Mouse (Mus musculus): ENCODE results near the gene Pla2g15. TPM values are rescaled to one million over a fixed set of nuclear protein-coding genes. Genes with fewer than 3 reads are reported as not detected.

Pla2g15 gene
- polyA plus RNA-seq, 1 experiment from 2014 or later, result 7.8 TPM

- Histone ChIP-seq H3K4me3 (replicated peaks) (no peak overlapping the region), H3K4me2 (peak overlapping the region; percentile 20; the same call in 1 of the 2 replicates), H3K9me3 (replicated peaks) (no peaks in the 10 kb centered on the region), H3K9ac (no peak overlapping the region), H3K27ac (replicated peaks) (peak overlapping the region; percentile 59; the same call in 1 of the 2 replicates), H3K27me3 (no peaks in the 10 kb centered on the region; the same call in 1 of the 2 replicates), H3K36me3 (replicated peaks) (no peaks in the 10 kb centered on the region), H3K4me1 (replicated peaks) (peaks cover 37% of the 10 kb centered on the region)
- no peak for ATAC-seq (ENCODE audit: insufficient read depth)
- 71% methylated on average over 6 of the region's 6 CpGs for WGBS (ENCODE audit: insufficient replicate concordance)
These were observed 1.2 kb upstream of the Pla2g15 start for GRCm38 (mm10) chr8:106149025-106149424.

GRCm38 (mm10) chr8:106150653-106151000, 428 bp downstream of the Pla2g15 start:
- no peaks in the 10 kb centered on the region for H3K27me3 ChIP-seq

GRCm38 (mm10) chr8:106151041-106151440, 842 bp downstream of the Pla2g15 start:
- H3K36me3 ChIP-seq (replicated peaks), result peaks cover 1% of the 10 kb centered on the region; the same call in 1 of the 2 replicates
- ATAC-seq (ENCODE audit: insufficient read depth), result no peak
- peak overlapping the region; percentile 70 for H3K4me3 ChIP-seq (replicated peaks)
- 0 out of 2 replicates have a peak overlapping the region, but pooled peaks have one; percentile 65 for H3K9ac ChIP-seq
- 64% methylated on average over 9 of the region's 9 CpGs for WGBS (ENCODE audit: insufficient replicate concordance)
- H3K27me3 ChIP-seq, result no peaks in the 10 kb centered on the region
- H3K4me2 ChIP-seq, result peak overlapping the region; percentile 91
- peaks cover 34% of the 10 kb centered on the region for H3K4me1 ChIP-seq (replicated peaks)
- no peaks in the 10 kb centered on the region for H3K9me3 ChIP-seq (replicated peaks)
- H3K27ac ChIP-seq (replicated peaks), result peak overlapping the region; percentile 48

More at GRCm38 (mm10) chr8:106150653-106151000, 428 bp downstream of the Pla2g15 start:
- Histone ChIP-seq H3K4me1 (replicated peaks) (peaks cover 34% of the 10 kb centered on the region), H3K4me3 (replicated peaks) (peak overlapping the region; percentile 70), H3K36me3 (replicated peaks) (no peaks in the 10 kb centered on the region; the same call in 1 of the 2 replicates), H3K9me3 (replicated peaks) (no peaks in the 10 kb centered on the region), H3K4me2 (peak overlapping the region; percentile 91), H3K27ac (replicated peaks) (peak overlapping the region; percentile 48), H3K9ac (peak overlapping the region; percentile 65)
- ATAC-seq (ENCODE audit: insufficient read depth), result peak; percentile 33
- WGBS (ENCODE audit: insufficient replicate concordance), result 12% methylated on average over 8 of the region's 8 CpGs

- no peak overlapping the region for H3K9ac ChIP-seq
- H3K9me3 ChIP-seq (replicated peaks), result no peaks in the 10 kb centered on the region
- no peak overlapping the region for H3K27ac ChIP-seq (replicated peaks)
- no peak overlapping the region for H3K4me3 ChIP-seq (replicated peaks)
- ATAC-seq (ENCODE audit: insufficient read depth), result no peak
- H3K4me1 ChIP-seq (replicated peaks), result peaks cover 34% of the 10 kb centered on the region
- no peaks in the 10 kb centered on the region for H3K27me3 ChIP-seq
- H3K4me2 ChIP-seq, result peak overlapping the region; percentile 23
- WGBS (ENCODE audit: insufficient replicate concordance), result 8% methylated on average over 4 of the region's 4 CpGs
- H3K36me3 ChIP-seq (replicated peaks), result peaks cover 4% of the 10 kb centered on the region; the same call in 1 of the 2 replicates
These were observed 2.7 kb downstream of the Pla2g15 start for GRCm38 (mm10) chr8:106152876-106153275.

- H3K36me3 ChIP-seq (replicated peaks), result peaks cover 4% of the 10 kb centered on the region; the same call in 1 of the 2 replicates
- peaks cover 11% of the 10 kb centered on the region for H3K4me1 ChIP-seq (replicated peaks)
- H3K4me3 ChIP-seq (replicated peaks), result no peak overlapping the region
- H3K9ac ChIP-seq, result no peak overlapping the region
- no peak overlapping the region for H3K4me2 ChIP-seq
- H3K9me3 ChIP-seq (replicated peaks), result no peaks in the 10 kb centered on the region
- no peak overlapping the region for H3K27ac ChIP-seq (replicated peaks)
- 14% methylated on average over 1 of the region's 1 CpGs for WGBS (ENCODE audit: insufficient replicate concordance)
- ATAC-seq (ENCODE audit: insufficient read depth), result no peak
- no peaks in the 10 kb centered on the region for H3K27me3 ChIP-seq
These were observed 7.2 kb downstream of the Pla2g15 start for GRCm38 (mm10) chr8:106157419-106157818.

GRCm38 (mm10) chr8:106158381-106158780, 8.2 kb downstream of the Pla2g15 start:
- H3K36me3 ChIP-seq (replicated peaks), result peaks cover 11% of the 10 kb centered on the region
- no peaks in the 10 kb centered on the region for H3K27me3 ChIP-seq
- no peaks in the 10 kb centered on the region for H3K9me3 ChIP-seq (replicated peaks)
- H3K4me1 ChIP-seq (replicated peaks), result peaks cover 5% of the 10 kb centered on the region
- H3K9ac ChIP-seq, result no peak overlapping the region
- no peak overlapping the region for H3K4me2 ChIP-seq
- no peak overlapping the region for H3K27ac ChIP-seq (replicated peaks)
- no peak for ATAC-seq (ENCODE audit: insufficient read depth)
- 78% methylated on average over 10 of the region's 10 CpGs for WGBS (ENCODE audit: insufficient replicate concordance)
- H3K4me3 ChIP-seq (replicated peaks), result no peak overlapping the region

GRCm38 (mm10) chr8:106159876-106160275, 9.7 kb downstream of the Pla2g15 start:
- no peak overlapping the region for H3K9ac ChIP-seq
- H3K36me3 ChIP-seq (replicated peaks), result peaks cover 11% of the 10 kb centered on the region
- no peaks in the 10 kb centered on the region for H3K4me1 ChIP-seq (replicated peaks)
- no peak for ATAC-seq (ENCODE audit: insufficient read depth)
- H3K27me3 ChIP-seq, result no peaks in the 10 kb centered on the region
- H3K4me2 ChIP-seq, result no peak overlapping the region
- 84% methylated on average over 6 of the region's 6 CpGs for WGBS (ENCODE audit: insufficient replicate concordance)
- H3K4me3 ChIP-seq (replicated peaks), result no peak overlapping the region
- no peaks in the 10 kb centered on the region for H3K9me3 ChIP-seq (replicated peaks)
- no peak overlapping the region for H3K27ac ChIP-seq (replicated peaks)

GRCm38 (mm10) chr8:106163251-106163650, 13.1 kb downstream of the Pla2g15 start:
- H3K4me3 ChIP-seq (replicated peaks), result no peak overlapping the region
- H3K4me2 ChIP-seq, result no peak overlapping the region
- H3K36me3 ChIP-seq (replicated peaks), result peaks cover 7% of the 10 kb centered on the region; the same call in 1 of the 2 replicates
- H3K9me3 ChIP-seq (replicated peaks), result no peaks in the 10 kb centered on the region
- 75% methylated on average over 9 of the region's 9 CpGs for WGBS (ENCODE audit: insufficient replicate concordance)
- ATAC-seq (ENCODE audit: insufficient read depth), result no peak
- H3K27me3 ChIP-seq, result peaks cover 14% of the 10 kb centered on the region
- no peak overlapping the region for H3K9ac ChIP-seq
- no peak overlapping the region for H3K27ac ChIP-seq (replicated peaks)
- H3K4me1 ChIP-seq (replicated peaks), result peaks cover 3% of the 10 kb centered on the region

GRCm38 (mm10) chr8:106165460-106165859, 15.3 kb downstream of the Pla2g15 start:
- peaks cover 23% of the 10 kb centered on the region for H3K4me1 ChIP-seq (replicated peaks)
- 38% methylated on average over 4 of the region's 4 CpGs for WGBS (ENCODE audit: insufficient replicate concordance)
- H3K4me2 ChIP-seq, result no peak overlapping the region
- H3K4me3 ChIP-seq (replicated peaks), result no peak overlapping the region
- no peak overlapping the region for H3K9ac ChIP-seq
- no peak for ATAC-seq (ENCODE audit: insufficient read depth)
- H3K27me3 ChIP-seq, result peaks cover 27% of the 10 kb centered on the region
- H3K36me3 ChIP-seq (replicated peaks), result peaks cover 7% of the 10 kb centered on the region; the same call in 1 of the 2 replicates
- H3K27ac ChIP-seq (replicated peaks), result no peak overlapping the region
- no peaks in the 10 kb centered on the region for H3K9me3 ChIP-seq (replicated peaks)

GRCm38 (mm10) chr8:106168356-106169016, 18.3 kb downstream of the Pla2g15 start, which contains the start of gene Slc7a6:
Slc7a6 (plus strand) TSS chr8:106168857.
- H3K36me3 ChIP-seq (replicated peaks), result no peaks in the 10 kb centered on the region
- WGBS (ENCODE audit: insufficient replicate concordance), result under 1% methylated on average over 59 of the region's 59 CpGs
- no peaks in the 10 kb centered on the region for H3K9me3 ChIP-seq (replicated peaks)
- peak within 1 kb of the TSS; percentile 75 for H3K4me3 ChIP-seq (replicated peaks)
- H3K27ac ChIP-seq (replicated peaks), result peak within 1 kb of the TSS; percentile 71
- H3K4me2 ChIP-seq, result peak within 1 kb of the TSS; percentile 100
- H3K4me1 ChIP-seq (replicated peaks), result peaks cover 23% of the 10 kb centered on the region
- H3K27me3 ChIP-seq, result peaks cover 27% of the 10 kb centered on the region
- peak; percentile 84 for ATAC-seq (ENCODE audit: insufficient read depth)
- H3K9ac ChIP-seq, result peak within 1 kb of the TSS; percentile 63

- peak; percentile 60 for ATAC-seq (ENCODE audit: insufficient read depth)
These were observed 19.1 kb downstream of the Pla2g15 start for GRCm38 (mm10) chr8:106169017-106169933.

More at GRCm38 (mm10) chr8:106169017-106169933, 19.1 kb downstream of the Pla2g15 start:
- Histone ChIP-seq H3K27me3 (peaks cover 27% of the 10 kb centered on the region), H3K4me3 (replicated peaks) (peak overlapping the region; percentile 75), H3K4me1 (replicated peaks) (peaks cover 23% of the 10 kb centered on the region), H3K9me3 (replicated peaks) (no peaks in the 10 kb centered on the region), H3K9ac (peak overlapping the region; percentile 63), H3K27ac (replicated peaks) (0 out of 2 replicates have a peak overlapping the region, but pooled peaks have one; percentile 71), H3K4me2 (peak overlapping the region; percentile 100), H3K36me3 (replicated peaks) (no peaks in the 10 kb centered on the region)
- WGBS (ENCODE audit: insufficient replicate concordance), result under 1% methylated on average over 54 of the region's 54 CpGs

All from liver, embryonic 15.5 days (tissue).